Mouse (Mus musculus): ENCODE results near the gene Foxa1.

Foxa1 gene

GRCm38 (mm10) chr12:57546415-57547201 lies at the start of gene Foxa1:
TSS of gene Foxa1 (minus strand) at chr12:57546916.
- DNase-seq (ENCODE audit: low spot score in 2 of 2) = no peak

GRCm38 (mm10) chr12:57575931-57576628 lies 29.4 kb upstream of the Foxa1 start:
- no peak for DNase-seq (ENCODE audit: low spot score in 2 of 2)

- no peak for DNase-seq (ENCODE audit: low spot score in 2 of 2)
Observed at GRCm38 (mm10) chr12:57572415-57572814, 25.7 kb upstream of the Foxa1 start.

GRCm38 (mm10) chr12:57571773-57572172 lies 25.1 kb upstream of the Foxa1 start:
- no peak for DNase-seq (ENCODE audit: low spot score in 2 of 2)

GRCm38 (mm10) chr12:57563909-57564308 lies 17.2 kb upstream of the Foxa1 start, which contains the start of gene Ttc6:
TSS of gene Ttc6 (plus strand) at chr12:57564113.
- DNase-seq (ENCODE audit: low spot score in 2 of 2) = no peak

GRCm38 (mm10) chr12:57554091-57554490 lies 7.4 kb upstream of the Foxa1 start:
- DNase-seq (ENCODE audit: low spot score in 2 of 2) = no peak

- no peak for DNase-seq (ENCODE audit: low spot score in 2 of 2)
Observed at GRCm38 (mm10) chr12:57552286-57552685, 5.6 kb upstream of the Foxa1 start.

- no peak for DNase-seq (ENCODE audit: low spot score in 2 of 2)
Observed at GRCm38 (mm10) chr12:57550881-57551280, 4.2 kb upstream of the Foxa1 start.

GRCm38 (mm10) chr12:57550181-57550808 lies 3.6 kb upstream of the Foxa1 start:
- no peak for DNase-seq (ENCODE audit: low spot score in 2 of 2)

- DNase-seq (ENCODE audit: low spot score in 2 of 2) = no peak
Observed at GRCm38 (mm10) chr12:57549667-57550160, 3.0 kb upstream of the Foxa1 start.

GRCm38 (mm10) chr12:57548981-57549666 lies 2.4 kb upstream of the Foxa1 start:
- no peak for DNase-seq (ENCODE audit: low spot score in 2 of 2)

GRCm38 (mm10) chr12:57548352-57548980 lies 1.8 kb upstream of the Foxa1 start:
- DNase-seq (ENCODE audit: low spot score in 2 of 2) = no peak

GRCm38 (mm10) chr12:57547890-57548289 lies 1.2 kb upstream of the Foxa1 start:
- no peak for DNase-seq (ENCODE audit: low spot score in 2 of 2)

- DNase-seq (ENCODE audit: low spot score in 2 of 2) = no peak
Observed at GRCm38 (mm10) chr12:57545371-57546241, 1.1 kb downstream of the Foxa1 start.

- no peak for DNase-seq (ENCODE audit: low spot score in 2 of 2)
Observed at GRCm38 (mm10) chr12:57544641-57545370, 1.9 kb downstream of the Foxa1 start.

GRCm38 (mm10) chr12:57543627-57543991 lies 3.1 kb downstream of the Foxa1 start:
- no peak for DNase-seq (ENCODE audit: low spot score in 2 of 2)

- no peak for DNase-seq (ENCODE audit: low spot score in 2 of 2)
Observed at GRCm38 (mm10) chr12:57542746-57543626, 3.7 kb downstream of the Foxa1 start.

GRCm38 (mm10) chr12:57541931-57542745 lies 4.6 kb downstream of the Foxa1 start:
- no peak for DNase-seq (ENCODE audit: low spot score in 2 of 2)
